Mouse (Mus musculus) G1E (cell line): ENCODE data around the gene Gm29133.

Source experiments
- CTCF ChIP-seq: IDR thresholded peaks from 2 replicates; pipeline ENCODE4 v1.5.1; 2012; ENCODE audit warnings: low read depth, low read length, inconsistent platforms, mixed read lengths
- POLR2AphosphoS5 ChIP-seq: IDR thresholded peaks from 2 replicates; pipeline ENCODE4 v1.6.1; 2012; ENCODE audit warnings: low read depth, low read length, inconsistent platforms; ENCODE audit not compliant: insufficient replicate concordance

- no peak for TF ChIP-seq CTCF
- TF ChIP-seq POLR2AphosphoS5: no peak
These were observed 26.3 kb downstream of the Gm29133 start for GRCm38 (mm10) chr3:75774253-75774652.
